Mouse (Mus musculus): Measurements from ENCODE around the gene Rmi2.

The Rmi2 gene

GRCm38 (mm10) chr16:10834542-10834910 lies 333 bp upstream of the Rmi2 start:
- peaks cover 24% of the 10 kb centered on the region for H3K36me3 ChIP-seq (ENCODE audit: insufficient read depth, low read length)
- TF ChIP-seq NANOG (IDR thresholded peaks at IDR 0.05; ENCODE audit: borderline replicate concordance, low read length) = no peak
- H3K9me3 ChIP-seq (ENCODE audit: low read length) = no peaks in the 10 kb centered on the region
- 0 out of 2 replicates have a peak, but pooled peaks cover 2% of the 10 kb centered on the region for H3K27me3 ChIP-seq (ENCODE audit: insufficient read depth, low read length)
- H3K4me3 ChIP-seq (replicated peaks; ENCODE audit: low read length) = peak overlapping the region; percentile 88
- peaks cover 47% of the 10 kb centered on the region for H3K4me1 ChIP-seq (replicated peaks; ENCODE audit: low read depth, low read length)

- H3K4me1 ChIP-seq (replicated peaks; ENCODE audit: low read depth, low read length) = peaks cover 59% of the 10 kb centered on the region
- no peak overlapping the region for H3K4me3 ChIP-seq (replicated peaks; ENCODE audit: low read length)
- no peaks in the 10 kb centered on the region for H3K9me3 ChIP-seq (ENCODE audit: low read length)
- TF ChIP-seq POU5F1 (IDR thresholded peaks at IDR 0.05; ENCODE audit: borderline replicate concordance, low read length) (no peak), CTCF (conservative IDR thresholded peaks at IDR 0.05; ENCODE audit: low read length) (no peak), NANOG (IDR thresholded peaks at IDR 0.05; ENCODE audit: borderline replicate concordance, low read length) (no peak)
- H3K36me3 ChIP-seq (ENCODE audit: insufficient read depth, low read length) = peaks cover 34% of the 10 kb centered on the region
- H3K27me3 ChIP-seq (ENCODE audit: insufficient read depth, low read length) = no peaks in the 10 kb centered on the region
Observed at GRCm38 (mm10) chr16:10836388-10836787, 1.5 kb downstream of the Rmi2 start.

DNA sequence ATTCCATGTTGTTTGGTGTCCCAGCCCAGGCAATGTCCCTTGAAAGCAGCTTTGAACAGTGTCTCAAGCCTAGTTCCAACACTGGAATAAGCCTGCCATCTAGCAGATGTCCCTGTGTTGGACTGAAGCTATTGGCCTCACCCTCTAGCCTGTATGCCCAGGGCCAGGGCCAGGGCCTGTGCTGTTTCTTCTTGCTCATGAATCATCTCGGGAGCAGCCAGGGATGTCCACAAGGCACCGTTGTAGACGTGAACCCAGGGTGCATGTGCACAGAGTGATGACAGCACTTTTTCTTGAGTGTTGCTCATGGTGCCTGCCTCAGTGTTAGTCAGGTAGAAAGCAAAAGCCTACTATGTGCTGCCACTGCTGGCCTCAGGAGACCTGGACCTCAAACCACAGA lies 2.4 kb downstream of the Rmi2 start:
- H3K27me3 ChIP-seq (ENCODE audit: insufficient read depth, low read length) = no peaks in the 10 kb centered on the region
- no peak for TF ChIP-seq POU5F1 (IDR thresholded peaks at IDR 0.05; ENCODE audit: borderline replicate concordance, low read length)
- TF ChIP-seq CTCF (conservative IDR thresholded peaks at IDR 0.05; ENCODE audit: low read length) = no peak
- no peak for TF ChIP-seq NANOG (IDR thresholded peaks at IDR 0.05; ENCODE audit: borderline replicate concordance, low read length)
- H3K36me3 ChIP-seq (ENCODE audit: insufficient read depth, low read length) = peaks cover 34% of the 10 kb centered on the region
- H3K9me3 ChIP-seq (ENCODE audit: low read length) = no peaks in the 10 kb centered on the region
- H3K4me3 ChIP-seq (replicated peaks; ENCODE audit: low read length) = no peak overlapping the region
- peaks cover 60% of the 10 kb centered on the region for H3K4me1 ChIP-seq (replicated peaks; ENCODE audit: low read depth, low read length)

DNA sequence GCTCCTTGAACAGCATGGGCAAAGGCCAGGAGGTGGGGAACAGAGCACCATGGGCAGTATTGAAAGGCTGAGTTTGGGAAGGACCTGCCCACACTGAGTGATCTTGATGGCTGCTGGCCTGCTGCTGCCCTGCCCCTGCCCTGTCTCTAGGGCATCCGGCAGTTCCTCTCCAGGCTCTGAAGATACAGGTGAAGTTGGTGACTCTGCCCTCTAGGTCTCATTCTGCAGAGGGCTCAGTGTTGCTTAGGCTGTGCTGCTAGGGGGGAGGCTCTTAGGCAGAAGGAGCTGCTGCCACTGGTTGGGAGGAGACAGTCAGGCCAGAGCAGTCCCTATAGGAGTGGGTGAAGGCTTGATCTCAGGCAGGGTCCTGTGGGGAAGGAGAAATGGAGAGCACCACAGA lies 3.0 kb downstream of the Rmi2 start:
- Histone ChIP-seq H3K9me3 (ENCODE audit: low read length) (no peaks in the 10 kb centered on the region), H3K4me3 (replicated peaks; ENCODE audit: low read length) (no peak overlapping the region), H3K36me3 (ENCODE audit: insufficient read depth, low read length) (peaks cover 34% of the 10 kb centered on the region), H3K27me3 (ENCODE audit: insufficient read depth, low read length) (no peaks in the 10 kb centered on the region), H3K4me1 (replicated peaks; ENCODE audit: low read depth, low read length) (peaks cover 58% of the 10 kb centered on the region)
- TF ChIP-seq CTCF (conservative IDR thresholded peaks at IDR 0.05; ENCODE audit: low read length) = no peak
- no peak for TF ChIP-seq NANOG (IDR thresholded peaks at IDR 0.05; ENCODE audit: borderline replicate concordance, low read length)
- no peak for TF ChIP-seq POU5F1 (IDR thresholded peaks at IDR 0.05; ENCODE audit: borderline replicate concordance, low read length)

DNA sequence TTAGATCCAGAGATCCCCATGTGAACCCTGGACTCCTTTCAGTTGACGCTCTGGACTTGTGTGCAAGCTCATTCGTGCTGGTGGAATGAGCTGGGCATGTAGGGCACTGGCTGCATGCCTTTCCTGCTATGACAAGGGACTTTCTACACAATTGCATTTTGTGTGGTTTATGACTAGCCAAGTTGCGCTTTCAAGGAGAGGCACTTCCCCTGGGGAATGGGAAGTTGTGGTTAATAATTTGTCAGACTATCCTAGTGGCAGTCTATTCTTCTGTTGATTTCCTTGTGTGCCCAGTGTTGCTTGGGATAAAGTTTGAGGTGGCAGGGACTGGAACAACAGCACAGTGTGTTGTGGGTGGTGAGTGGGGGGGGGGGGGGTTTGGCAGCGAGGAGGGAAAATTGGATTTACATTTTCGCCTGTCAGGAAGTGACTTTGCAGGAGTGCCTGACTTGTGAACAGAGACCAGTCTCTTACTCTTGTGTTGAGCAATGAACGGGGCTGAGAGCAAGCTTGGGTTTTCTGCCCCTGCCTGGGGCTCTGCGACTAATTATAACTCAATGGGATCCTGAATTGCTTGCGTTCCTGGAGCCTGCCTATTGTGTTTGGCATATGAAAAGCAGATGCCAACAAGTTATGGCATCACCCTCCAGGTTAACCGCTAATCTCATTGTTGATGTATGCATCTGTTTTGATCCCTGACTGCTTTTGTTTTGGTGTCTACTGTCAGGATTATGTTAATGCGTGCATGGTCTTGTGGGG lies 3.8 kb downstream of the Rmi2 start:
- H3K27me3 ChIP-seq (ENCODE audit: insufficient read depth, low read length) = no peaks in the 10 kb centered on the region
- no peak overlapping the region for H3K4me3 ChIP-seq (replicated peaks; ENCODE audit: low read length)
- H3K9me3 ChIP-seq (ENCODE audit: low read length) = no peaks in the 10 kb centered on the region
- H3K36me3 ChIP-seq (ENCODE audit: insufficient read depth, low read length) = peaks cover 34% of the 10 kb centered on the region
- peaks cover 57% of the 10 kb centered on the region for H3K4me1 ChIP-seq (replicated peaks; ENCODE audit: low read depth, low read length)
- TF ChIP-seq POU5F1 (IDR thresholded peaks at IDR 0.05; ENCODE audit: borderline replicate concordance, low read length) (no peak), NANOG (IDR thresholded peaks at IDR 0.05; ENCODE audit: borderline replicate concordance, low read length) (no peak), CTCF (conservative IDR thresholded peaks at IDR 0.05; ENCODE audit: low read length) (no peak)

- Histone ChIP-seq H3K4me3 (replicated peaks; ENCODE audit: low read length) (no peak overlapping the region), H3K4me1 (replicated peaks; ENCODE audit: low read depth, low read length) (peaks cover 57% of the 10 kb centered on the region), H3K9me3 (ENCODE audit: low read length) (no peaks in the 10 kb centered on the region), H3K27me3 (ENCODE audit: insufficient read depth, low read length) (no peaks in the 10 kb centered on the region), H3K36me3 (ENCODE audit: insufficient read depth, low read length) (peaks cover 34% of the 10 kb centered on the region)
- TF ChIP-seq POU5F1 (IDR thresholded peaks at IDR 0.05; ENCODE audit: borderline replicate concordance, low read length) (no peak), CTCF (conservative IDR thresholded peaks at IDR 0.05; ENCODE audit: low read length) (no peak), NANOG (IDR thresholded peaks at IDR 0.05; ENCODE audit: borderline replicate concordance, low read length) (no peak)
Observed at GRCm38 (mm10) chr16:10840018-10840417, 5.2 kb downstream of the Rmi2 start.

DNA sequence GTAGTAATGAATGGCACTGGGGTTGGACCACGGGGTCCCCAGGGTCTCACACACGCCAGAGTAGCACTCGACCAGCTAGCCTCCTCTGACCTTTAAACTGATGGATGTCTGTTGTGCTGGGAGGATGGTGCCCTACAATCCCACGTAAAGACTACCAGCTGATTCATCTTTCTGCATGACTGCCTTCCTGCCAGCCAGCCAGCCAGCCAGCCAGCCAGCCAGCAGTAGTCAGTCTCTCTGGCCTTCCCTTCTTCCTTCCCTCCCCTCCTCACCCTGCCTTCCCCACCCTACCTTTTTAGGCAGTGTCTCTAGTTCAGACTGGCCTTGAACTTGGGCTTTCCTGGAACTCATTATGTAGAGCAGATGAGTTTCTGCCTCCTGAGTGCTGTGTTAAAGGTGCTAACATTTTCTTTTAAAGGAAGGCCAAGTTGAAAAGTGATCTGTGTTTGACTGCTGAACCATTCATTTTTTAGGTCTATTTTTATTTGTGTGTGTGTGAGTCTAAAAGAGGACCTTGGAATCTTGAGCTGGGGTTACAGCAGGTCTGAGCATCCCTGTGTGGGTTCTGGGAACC lies 7.5 kb downstream of the Rmi2 start:
- no peaks in the 10 kb centered on the region for H3K27me3 ChIP-seq (ENCODE audit: insufficient read depth, low read length)
- no peak overlapping the region for H3K4me3 ChIP-seq (replicated peaks; ENCODE audit: low read length)
- H3K9me3 ChIP-seq (ENCODE audit: low read length) = no peaks in the 10 kb centered on the region
- no peak for TF ChIP-seq NANOG (IDR thresholded peaks at IDR 0.05; ENCODE audit: borderline replicate concordance, low read length)
- TF ChIP-seq POU5F1 (IDR thresholded peaks at IDR 0.05; ENCODE audit: borderline replicate concordance, low read length) = no peak
- no peak for TF ChIP-seq CTCF (conservative IDR thresholded peaks at IDR 0.05; ENCODE audit: low read length)
- H3K36me3 ChIP-seq (ENCODE audit: insufficient read depth, low read length) = peaks cover 22% of the 10 kb centered on the region
- peaks cover 60% of the 10 kb centered on the region for H3K4me1 ChIP-seq (replicated peaks; ENCODE audit: low read depth, low read length)

- Histone ChIP-seq H3K9me3 (ENCODE audit: low read length) (no peaks in the 10 kb centered on the region), H3K36me3 (ENCODE audit: insufficient read depth, low read length) (peaks cover 12% of the 10 kb centered on the region), H3K4me1 (replicated peaks; ENCODE audit: low read depth, low read length) (peaks cover 55% of the 10 kb centered on the region), H3K4me3 (replicated peaks; ENCODE audit: low read length) (peak overlapping the region; percentile 63), H3K27me3 (ENCODE audit: insufficient read depth, low read length) (no peaks in the 10 kb centered on the region)
- no peak for TF ChIP-seq CTCF (conservative IDR thresholded peaks at IDR 0.05; ENCODE audit: low read length)
- no peak for TF ChIP-seq NANOG (IDR thresholded peaks at IDR 0.05; ENCODE audit: borderline replicate concordance, low read length)
- no peak for TF ChIP-seq POU5F1 (IDR thresholded peaks at IDR 0.05; ENCODE audit: borderline replicate concordance, low read length)
Observed at GRCm38 (mm10) chr16:10843486-10844318, 8.8 kb downstream of the Rmi2 start.
